Mouse (Mus musculus) thymus, adult 2 months (tissue): ENCODE results near the gene Hoxa1. TPM values are rescaled to one million over a fixed set of nuclear protein-coding genes. Genes with fewer than 3 reads are reported as not detected.
A peak's percentile ranks its signal among the peaks of the same experiment; 100 is the strongest.

Source experiments
- DNase-seq: peaks from one replicate; pipeline ENCODE4 v3.0.0; 2021
- H3K27ac ChIP-seq: fragments of 200-500 bp; 2 replicates; pipeline ENCODE4 v1.5.1; 2012; ENCODE audit warnings: low read length, control low read depth; ENCODE audit not compliant: control insufficient read depth, insufficient read depth
- H3K27me3 ChIP-seq: fragments of 200-500 bp; 2 replicates; pipeline ENCODE4 v1.6.1; 2012; ENCODE audit warnings: mild to moderate bottlenecking, low read length, moderate library complexity, mixed read lengths; ENCODE audit not compliant: control insufficient read depth, insufficient read depth
- H3K36me3 ChIP-seq: fragments of 200-500 bp; 2 replicates; pipeline ENCODE4 v1.6.1; 2012; ENCODE audit warnings: mild to moderate bottlenecking, low read length, moderate library complexity; ENCODE audit not compliant: control insufficient read depth, insufficient read depth
- H3K4me1 ChIP-seq: fragments of 200-500 bp; replicated peaks from 2 replicates; pipeline ENCODE4 v1.6.1; 2012; ENCODE audit warnings: low read length; ENCODE audit not compliant: control insufficient read depth, insufficient read depth
- H3K4me3 ChIP-seq: fragments of 200-500 bp; 2 replicates; pipeline ENCODE4 v1.5.1; 2012; ENCODE audit warnings: mild to moderate bottlenecking, low read length, control low read depth, moderate library complexity; ENCODE audit not compliant: control insufficient read depth, insufficient read depth
- CTCF ChIP-seq: fragments of 200-500 bp; IDR thresholded peaks from 2 replicates; pipeline ENCODE4 v1.5.1; 2012; ENCODE audit warnings: mild to moderate bottlenecking, control low read depth, low read length, moderate library complexity, borderline replicate concordance; ENCODE audit not compliant: control insufficient read depth, poor library complexity, insufficient read depth; ENCODE audit errors: extremely low read depth
- POLR2A ChIP-seq: fragments of 200-500 bp; IDR thresholded peaks from 2 replicates; pipeline ENCODE4 v1.6.1; 2012; ENCODE audit warnings: mild to moderate bottlenecking, low read length, control low read depth, moderate library complexity; ENCODE audit not compliant: control insufficient read depth, poor library complexity, insufficient read depth; ENCODE audit errors: extremely low read depth
- WGBS: fragments of 180-500 bp; shearing (Covaris S2); methylation state at CpG from one replicate; pipeline ENCODE4 v1.1.7; 2018; 5-methylcytosine and 5-hydroxymethylcytosine counted together
- polyA plus RNA-seq: library from polyadenylated mRNA; depleted of rRNA; stranded (reverse); fragments of >200 nt; gene quantifications from 2 replicates; pipeline ENCODE4 v1.2.3, GENCODE M21; 2012; rRNA removed

Gene Hoxa1
- polyA plus RNA-seq, 1 experiment: 0.63 TPM

DNA sequence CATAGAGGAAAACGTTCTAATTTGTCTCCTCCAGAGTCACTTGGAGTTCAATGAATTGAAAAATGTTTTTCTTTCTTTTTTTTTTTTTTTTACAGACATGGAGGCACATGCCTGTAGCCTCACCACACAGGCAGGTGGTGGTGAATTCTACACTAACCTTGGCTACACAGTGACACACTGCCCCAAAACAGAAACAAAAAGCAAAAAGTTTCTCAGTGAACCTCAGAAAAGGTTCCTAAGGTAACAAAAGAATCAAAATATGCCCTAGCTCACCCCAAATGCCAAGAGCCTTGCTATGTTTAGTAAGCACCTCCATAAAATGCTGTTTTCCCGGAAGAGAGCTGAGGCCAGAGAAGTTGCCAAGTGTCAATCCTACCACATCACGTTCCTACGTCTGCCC, 46.3 kb downstream of the Hoxa1 start:
- TF ChIP-seq CTCF (no peak), POLR2A (no peak)
- no peak overlapping the region for H3K4me3 ChIP-seq
- H3K4me1 ChIP-seq: peaks cover 30% of the 10 kb centered on the region
- no peaks in the 10 kb centered on the region for H3K36me3 ChIP-seq
- DNase-seq: no peak
- no peaks in the 10 kb centered on the region for H3K27me3 ChIP-seq
- 80% methylated on average over 4 of the region's 4 CpGs for WGBS
- peak overlapping the region; percentile 2; the same call in 1 of the 2 replicates for H3K27ac ChIP-seq

- WGBS: 96% methylated on average over 3 of the region's 3 CpGs
- no peak for TF ChIP-seq POLR2A
- TF ChIP-seq CTCF: no peak
- H3K27ac ChIP-seq: no peak overlapping the region
- H3K27me3 ChIP-seq: 0 out of 2 replicates have a peak, but pooled peaks cover 6% of the 10 kb centered on the region
- H3K36me3 ChIP-seq: no peaks in the 10 kb centered on the region
- peaks cover 8% of the 10 kb centered on the region for H3K4me1 ChIP-seq
- no peak overlapping the region for H3K4me3 ChIP-seq
- DNase-seq: no peak
These were observed 50.7 kb downstream of the Hoxa1 start for GRCm38 (mm10) chr6:52107400-52107799.

DNA sequence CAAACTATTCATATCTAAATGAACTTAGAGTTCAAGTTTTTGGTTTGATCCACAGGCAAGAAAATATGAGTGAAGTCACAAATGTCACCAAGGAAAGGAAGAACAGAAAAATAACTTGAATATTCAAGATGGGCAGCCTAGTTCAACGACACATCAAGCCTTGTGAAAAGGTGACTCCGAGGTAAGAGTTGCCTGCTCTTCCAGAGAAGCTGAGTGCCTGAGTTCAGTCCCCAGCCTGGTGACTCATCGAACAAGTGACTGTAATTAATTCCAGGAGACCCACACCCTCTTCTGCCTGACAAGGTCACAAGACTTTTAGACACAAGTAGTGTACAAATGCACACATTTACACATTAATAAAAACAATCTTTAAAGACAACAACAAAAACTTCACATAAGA, 51.4 kb downstream of the Hoxa1 start:
- Histone ChIP-seq H3K27me3 (0 out of 2 replicates have a peak, but pooled peaks cover 6% of the 10 kb centered on the region), H3K4me1 (peaks cover 8% of the 10 kb centered on the region), H3K4me3 (no peak overlapping the region), H3K27ac (no peak overlapping the region), H3K36me3 (no peaks in the 10 kb centered on the region)
- no peak for DNase-seq
- no peak for TF ChIP-seq POLR2A
- TF ChIP-seq CTCF: no peak
- 73% methylated on average over 3 of the region's 3 CpGs for WGBS

- TF ChIP-seq CTCF (no peak), POLR2A (no peak)
- Histone ChIP-seq H3K4me1 (peaks cover 8% of the 10 kb centered on the region), H3K36me3 (no peaks in the 10 kb centered on the region), H3K27me3 (0 out of 2 replicates have a peak, but pooled peaks cover 6% of the 10 kb centered on the region), H3K4me3 (no peak overlapping the region), H3K27ac (no peak overlapping the region)
- WGBS: 84% methylated on average over 3 of the region's 3 CpGs
- no peak for DNase-seq
These were observed 51.9 kb downstream of the Hoxa1 start for GRCm38 (mm10) chr6:52106178-52106577.

Other genes starting within 250 kb of the Hoxa1 start
- 5.8 and 8.9 TPM in 2 replicates for gene Skap2, start 145.8 kb downstream of the Hoxa1 start, polyA plus RNA-seq
- gene Hoxa2, start 6.5 kb upstream of the Hoxa1 start, polyA plus RNA-seq: 0.85 and 1.4 TPM in 2 replicates
- gene 5730596B20Rik, start 19.2 kb upstream of the Hoxa1 start, polyA plus RNA-seq: 0.04 TPM in 1 of 2 replicates, not detected in the other
- gene Hoxa4, start 33.4 kb upstream of the Hoxa1 start, polyA plus RNA-seq: 1.2 and 1.5 TPM in 2 replicates
- 1.1 and 1.5 TPM in 2 replicates for gene Hoxa5, start 46.3 kb upstream of the Hoxa1 start, polyA plus RNA-seq
- gene Hoxa6, start 50.4 kb upstream of the Hoxa1 start, polyA plus RNA-seq: 0.39 and 0.46 TPM in 2 replicates
- gene Hoxa3, start 55.0 kb upstream of the Hoxa1 start, polyA plus RNA-seq: 3.5 and 3.6 TPM in 2 replicates
- gene Gm28308, start 55.0 kb upstream of the Hoxa1 start, polyA plus RNA-seq: 0.24 and 0.26 TPM in 2 replicates
- gene Hoxa7, start 63.5 kb upstream of the Hoxa1 start, polyA plus RNA-seq: 2.5 and 3.4 TPM in 2 replicates
- 0.26 and 0.56 TPM in 2 replicates for gene Hoxa9, start 72.8 kb upstream of the Hoxa1 start, polyA plus RNA-seq
- not detected in 2 replicates for gene Hoxa10, start 82.5 kb upstream of the Hoxa1 start, polyA plus RNA-seq
- not detected in 2 replicates for gene Hoxa11, start 87.5 kb upstream of the Hoxa1 start, polyA plus RNA-seq
- gene Hoxa13, start 102.6 kb upstream of the Hoxa1 start, polyA plus RNA-seq: not detected in 2 replicates
- gene Evx1, start 155.2 kb upstream of the Hoxa1 start, polyA plus RNA-seq: not detected in 2 replicates